Mouse (Mus musculus): ENCODE measurements around the gene Wnt9b. TPM values are rescaled to one million over a fixed set of nuclear protein-coding genes. Genes with fewer than 3 reads are reported as not detected.

The Wnt9b gene
- polyA plus RNA-seq, 1 experiment = not detected

DNA sequence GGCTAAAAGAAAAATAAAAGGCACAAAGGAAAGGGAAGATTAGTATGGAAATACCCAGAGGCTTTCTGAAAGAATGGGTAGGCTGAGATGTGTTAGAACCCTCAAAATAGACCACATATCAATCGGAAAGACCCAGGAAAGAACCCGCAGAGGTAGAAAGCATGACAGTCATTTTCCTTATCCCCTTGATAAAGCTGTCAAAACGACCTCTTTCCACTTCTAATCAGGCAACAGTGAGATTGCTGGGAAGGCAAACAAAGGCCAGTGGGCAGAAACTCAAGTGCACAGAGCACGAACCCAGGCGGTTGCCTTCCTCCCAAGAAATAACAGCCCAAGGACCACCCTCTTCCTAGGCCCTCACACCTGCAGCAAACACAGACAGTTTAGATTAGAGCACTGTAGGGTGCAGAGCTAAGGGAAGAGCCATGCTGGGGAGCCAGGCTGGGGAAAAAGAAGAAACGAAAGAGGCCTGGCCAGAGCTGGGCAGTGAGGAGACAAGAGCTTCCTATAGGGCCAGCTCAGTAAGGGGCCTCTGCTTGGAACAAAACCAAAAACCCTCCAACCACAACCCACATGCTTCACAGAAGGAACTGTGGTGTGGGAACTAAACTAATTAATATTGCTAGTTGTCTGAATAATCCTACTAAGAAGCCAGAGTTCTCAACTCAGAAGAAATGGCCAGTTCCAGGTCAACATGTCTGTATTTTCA is 61.2 kb downstream of the Wnt9b start:
- Histone ChIP-seq H3K4me3 (ENCODE audit: insufficient read depth, low read length) (no peak overlapping the region), H3K27ac (ENCODE audit: insufficient read depth, low read depth, low read length) (peak overlapping the region; percentile 69), H3K4me1 (ENCODE audit: control insufficient read depth, insufficient read depth, low read length) (peaks cover 78% of the 10 kb centered on the region)
- no peak for TF ChIP-seq CTCF (IDR thresholded peaks at IDR 0.05; ENCODE audit: low read depth, low read length)

DNA sequence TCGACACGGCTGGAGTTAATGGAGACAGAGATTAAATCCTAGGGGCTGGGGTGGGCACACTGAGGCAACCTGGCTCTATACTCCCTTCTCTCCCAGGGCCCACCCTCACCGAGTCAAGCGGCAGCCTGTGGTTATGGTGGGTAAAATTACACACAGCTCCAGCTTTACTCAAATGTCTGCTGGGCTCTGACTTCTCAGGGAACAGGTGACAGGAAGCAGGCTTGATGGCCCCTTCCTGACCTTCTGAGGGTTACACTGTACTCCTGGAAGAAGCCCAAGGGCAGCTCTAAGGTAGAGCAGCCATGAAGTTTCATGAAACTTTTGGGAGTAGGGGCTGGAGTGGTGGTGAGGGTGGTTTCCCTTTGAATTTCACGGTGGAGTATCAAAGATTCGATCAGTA is 62.9 kb downstream of the Wnt9b start:
- Histone ChIP-seq H3K4me1 (ENCODE audit: control insufficient read depth, insufficient read depth, low read length) (peaks cover 74% of the 10 kb centered on the region), H3K27ac (ENCODE audit: insufficient read depth, low read depth, low read length) (peak overlapping the region; percentile 83), H3K4me3 (ENCODE audit: insufficient read depth, low read length) (no peak overlapping the region)
- TF ChIP-seq CTCF (IDR thresholded peaks at IDR 0.05; ENCODE audit: low read depth, low read length) = no peak
- TF ChIP-seq POLR2A (IDR thresholded peaks at IDR 0.05; ENCODE audit: borderline replicate concordance, low read depth, low read length) = no peak

DNA sequence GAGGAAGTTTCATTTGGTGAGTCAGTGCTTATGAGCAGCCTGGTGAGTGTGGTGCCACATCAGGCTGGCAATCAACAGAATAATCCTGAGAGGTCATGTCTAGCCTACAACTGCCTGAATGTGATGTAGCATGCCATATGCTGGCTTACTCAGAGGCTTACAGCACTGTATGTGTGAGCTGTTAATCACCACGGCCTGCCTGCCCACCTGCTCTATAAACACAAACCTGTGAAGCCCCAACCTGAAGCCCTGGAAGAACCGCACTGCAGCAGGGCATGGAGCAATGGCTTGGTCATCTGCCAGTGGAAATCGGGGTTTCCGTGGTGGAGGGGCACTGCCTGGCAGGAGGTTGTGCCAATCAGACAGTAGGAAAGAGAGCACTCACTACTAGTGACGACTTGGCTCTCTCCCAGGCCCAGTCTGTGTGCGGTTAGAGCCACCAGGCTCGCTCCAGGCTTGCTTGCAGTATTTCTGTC is 64.3 kb downstream of the Wnt9b start:
- TF ChIP-seq CTCF (IDR thresholded peaks at IDR 0.05; ENCODE audit: low read depth, low read length) = no peak
- TF ChIP-seq POLR2A (IDR thresholded peaks at IDR 0.05; ENCODE audit: borderline replicate concordance, low read depth, low read length) = no peak
- Histone ChIP-seq H3K4me1 (ENCODE audit: control insufficient read depth, insufficient read depth, low read length) (peaks cover 64% of the 10 kb centered on the region), H3K4me3 (ENCODE audit: insufficient read depth, low read length) (no peak overlapping the region), H3K27ac (ENCODE audit: insufficient read depth, low read depth, low read length) (peak overlapping the region; percentile 83)

DNA sequence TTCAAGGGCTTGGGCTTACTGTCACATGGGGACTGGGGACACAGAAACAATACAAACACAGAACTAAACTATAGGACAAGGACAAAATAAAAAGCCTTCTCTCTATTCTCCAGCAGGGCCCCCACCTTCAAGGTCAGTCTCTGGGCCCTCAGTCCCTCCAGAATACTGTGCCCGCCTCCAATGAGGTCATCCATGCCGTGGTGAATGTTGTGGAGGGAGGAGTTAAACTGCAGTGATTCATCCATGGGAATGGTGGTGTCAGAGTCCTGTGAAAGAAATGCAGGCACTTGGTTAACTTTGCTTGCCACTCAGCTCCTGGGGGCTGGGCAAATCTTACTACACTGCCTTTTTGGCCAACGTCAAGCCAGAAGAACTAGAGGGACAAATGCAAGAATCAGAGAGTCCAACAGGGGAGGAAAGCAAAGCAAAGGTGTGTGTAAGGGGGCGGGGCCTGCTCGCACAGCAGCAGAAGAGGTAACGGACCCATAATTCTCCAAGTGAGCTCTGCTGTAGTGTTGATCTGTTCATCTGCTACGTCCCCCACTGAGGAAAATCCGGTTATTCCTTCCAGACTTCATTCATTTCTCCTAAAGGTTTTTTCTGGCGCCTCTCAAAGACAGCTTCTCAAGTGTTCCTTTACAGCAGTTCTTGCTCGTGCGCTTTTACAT is 65.8 kb downstream of the Wnt9b start:
- no peak overlapping the region for H3K4me3 ChIP-seq (ENCODE audit: insufficient read depth, low read length)
- no peak for TF ChIP-seq POLR2A (IDR thresholded peaks at IDR 0.05; ENCODE audit: borderline replicate concordance, low read depth, low read length)
- TF ChIP-seq CTCF (IDR thresholded peaks at IDR 0.05; ENCODE audit: low read depth, low read length) = no peak
- H3K27ac ChIP-seq (ENCODE audit: insufficient read depth, low read depth, low read length) = peak overlapping the region; percentile 20
- peaks cover 49% of the 10 kb centered on the region for H3K4me1 ChIP-seq (ENCODE audit: control insufficient read depth, insufficient read depth, low read length)

Other genes starting within 250 kb of the Wnt9b start
- not detected in 2 replicates for gene Lrrc37a, start 245.2 kb downstream of the Wnt9b start, polyA plus RNA-seq (2012; ENCODE audit: insufficient read depth, insufficient read length, missing spikeins)
- not detected in 2 replicates for gene Gm884, start 128.7 kb downstream of the Wnt9b start, polyA plus RNA-seq (2012; ENCODE audit: insufficient read depth, insufficient read length, missing spikeins)
- not detected in 2 replicates for gene Lyzl6, start 110.9 kb downstream of the Wnt9b start, polyA plus RNA-seq (2012; ENCODE audit: insufficient read depth, insufficient read length, missing spikeins)
- not detected in 2 replicates for gene Rprml, start 100.3 kb downstream of the Wnt9b start, polyA plus RNA-seq (2012; ENCODE audit: insufficient read depth, insufficient read length, missing spikeins)
- 52.4 and 56.7 TPM in 2 replicates for gene Gosr2, start 51.9 kb downstream of the Wnt9b start, polyA plus RNA-seq (2012; ENCODE audit: insufficient read depth, insufficient read length, missing spikeins)
- gene Wnt3, start 24.3 kb upstream of the Wnt9b start, polyA plus RNA-seq (2012; ENCODE audit: insufficient read depth, insufficient read length, missing spikeins) = not detected in 2 replicates
- 64.8 and 69.5 TPM in 2 replicates for gene Nsf, start 204.2 kb upstream of the Wnt9b start, polyA plus RNA-seq (2012; ENCODE audit: insufficient read depth, insufficient read length, missing spikeins)
- 45.7 and 46.4 TPM in 2 replicates for gene Arf2, start 216.9 kb upstream of the Wnt9b start, polyA plus RNA-seq (2012; ENCODE audit: insufficient read depth, insufficient read length, missing spikeins)

All from bone marrow macrophage, adult 2 months (primary cell).